Mouse (Mus musculus) midbrain, embryonic 11.5 days (tissue): ENCODE data around the gene Wasl. TPM values are rescaled to one million over a fixed set of nuclear protein-coding genes. Genes with fewer than 3 reads are reported as not detected.

ENCODE experiments used
- ATAC-seq: fragments of 200-750 bp; cut with Nextera tagmentation; 2 replicates; pipeline ENCODE4 v1.8.0; 2017; ENCODE audit warnings: moderate TSS enrichment, moderate library complexity; ENCODE audit not compliant: low FRiP score
- DNase-seq: peaks from one replicate; pipeline ENCODE4 v3.0.0; 2015; ENCODE audit warnings: low spot score; ENCODE audit errors: missing footprints
- H3K27ac ChIP-seq: fragments of 300-500 bp; sonication (generic); 2 replicates; pipeline ENCODE4 v1.5.1; 2014; ENCODE audit warnings: low read depth, low read length
- H3K27me3 ChIP-seq: fragments of 300-500 bp; sonication (generic); 2 replicates; pipeline ENCODE4 v1.6.1; 2014; ENCODE audit warnings: mild to moderate bottlenecking, low read length, moderate library complexity, mixed read lengths; ENCODE audit not compliant: control insufficient read depth, insufficient read depth
- H3K36me3 ChIP-seq: fragments of 300-500 bp; sonication (generic); 2 replicates; pipeline ENCODE4 v1.6.1; 2014; ENCODE audit warnings: mild to moderate bottlenecking, low read length, moderate library complexity, mixed read lengths; ENCODE audit not compliant: control insufficient read depth, insufficient read depth
- H3K4me1 ChIP-seq: fragments of 300-500 bp; sonication (generic); 2 replicates; pipeline ENCODE4 v1.6.1; 2014; ENCODE audit warnings: low read length; ENCODE audit not compliant: control insufficient read depth, insufficient read depth
- H3K4me2 ChIP-seq: fragments of 300-500 bp; sonication (generic); 2 replicates; pipeline ENCODE4 v1.6.1; 2014; ENCODE audit warnings: mild to moderate bottlenecking, moderate library complexity
- H3K4me3 ChIP-seq: fragments of 300-500 bp; sonication (generic); 2 replicates; pipeline ENCODE4 v1.5.1; 2014; ENCODE audit warnings: low read depth, low read length
- H3K9ac ChIP-seq: fragments of 300-500 bp; sonication (generic); 2 replicates; pipeline ENCODE4 v1.6.1; 2014; ENCODE audit warnings: low read length
- H3K9me3 ChIP-seq: fragments of 300-500 bp; sonication (generic); 2 replicates; pipeline ENCODE4 v1.6.1; 2016; ENCODE audit warnings: low read length; ENCODE audit not compliant: control insufficient read depth
- WGBS: fragments of 180-500 bp; shearing (Covaris S2); extraction: QIAGEN DNeasy Blood & Tissue Kit; methylation state at CpG from one replicate; pipeline ENCODE4 v1.1.7; 2014; 5-methylcytosine and 5-hydroxymethylcytosine counted together
- polyA plus RNA-seq: library from polyadenylated mRNA; unstranded; fragments of >200 nt; fragmentation: Nextera tagmentation; extraction: Ambion mirVana; gene quantifications from 2 replicates; pipeline ENCODE4 v1.2.1, GENCODE M21; 2014

Gene Wasl
- polyA plus RNA-seq, 1 experiment from 2014 or later, result 50.7 TPM

- DNase-seq, result peak; percentile 45
- Histone ChIP-seq H3K27me3 (no peaks in the 10 kb centered on the region), H3K4me2 (no peak overlapping the region), H3K27ac (no peak overlapping the region), H3K4me1 (no peaks in the 10 kb centered on the region), H3K4me3 (no peak overlapping the region), H3K9me3 (no peaks in the 10 kb centered on the region), H3K36me3 (peaks cover 4% of the 10 kb centered on the region; the same call in 1 of the 2 replicates), H3K9ac (no peak overlapping the region)
- ATAC-seq, result no peak
- 92% methylated on average over 7 of the region's 7 CpGs for WGBS
Observed at GRCm38 (mm10) chr6:24612074-24612755, 52.6 kb downstream of the Wasl start.

DNA sequence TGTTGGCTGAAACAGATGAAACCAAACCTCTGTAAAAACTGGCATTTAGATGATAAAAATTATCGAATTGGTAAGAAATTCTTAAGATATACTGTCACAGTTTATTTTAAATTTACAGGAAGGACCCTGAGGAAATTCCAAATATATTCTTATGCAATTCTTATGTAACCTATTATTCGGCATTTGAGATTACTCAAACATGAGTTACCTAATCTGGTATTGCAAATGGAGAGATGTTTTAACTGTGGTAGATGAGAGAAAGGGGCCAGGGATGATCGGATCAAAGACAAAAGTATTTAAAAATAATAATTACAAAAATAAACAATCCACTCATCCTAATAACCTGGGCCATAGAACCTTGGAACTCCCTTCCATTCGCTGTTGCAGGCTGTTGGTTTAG, 54.5 kb downstream of the Wasl start:
- Histone ChIP-seq H3K27me3 (no peaks in the 10 kb centered on the region), H3K36me3 (peaks cover 4% of the 10 kb centered on the region; the same call in 1 of the 2 replicates), H3K4me3 (no peak overlapping the region), H3K9me3 (no peaks in the 10 kb centered on the region), H3K4me1 (no peaks in the 10 kb centered on the region), H3K9ac (no peak overlapping the region), H3K27ac (no peak overlapping the region), H3K4me2 (no peak overlapping the region)
- ATAC-seq, result no peak
- DNase-seq, result no peak
- 87% methylated on average over 4 of the region's 4 CpGs for WGBS

DNA sequence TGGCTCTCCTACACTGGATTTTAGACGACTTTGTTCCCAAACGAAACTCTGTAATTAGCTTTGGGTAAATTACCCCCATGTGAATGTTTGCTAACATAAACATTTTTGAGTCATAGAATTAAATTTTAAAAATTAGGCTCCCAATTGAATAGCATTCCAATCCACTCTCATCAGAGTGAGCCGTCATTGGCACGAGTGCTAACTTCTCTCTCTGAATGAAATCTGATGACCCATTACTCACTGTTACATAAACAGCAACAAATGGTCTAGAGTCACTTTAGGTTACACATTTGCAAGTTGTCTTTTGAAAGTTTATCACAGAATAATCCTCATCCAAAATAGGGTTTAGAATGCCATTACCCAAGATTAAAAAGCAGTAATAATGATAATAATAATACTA, 55.3 kb downstream of the Wasl start:
- Histone ChIP-seq H3K27me3 (no peaks in the 10 kb centered on the region), H3K4me1 (no peaks in the 10 kb centered on the region), H3K9me3 (no peaks in the 10 kb centered on the region), H3K4me2 (no peak overlapping the region), H3K9ac (no peak overlapping the region), H3K4me3 (no peak overlapping the region), H3K27ac (no peak overlapping the region), H3K36me3 (peaks cover 4% of the 10 kb centered on the region; the same call in 1 of the 2 replicates)
- no peak for ATAC-seq
- DNase-seq, result no peak
- 88% methylated on average over 4 of the region's 4 CpGs for WGBS

DNA sequence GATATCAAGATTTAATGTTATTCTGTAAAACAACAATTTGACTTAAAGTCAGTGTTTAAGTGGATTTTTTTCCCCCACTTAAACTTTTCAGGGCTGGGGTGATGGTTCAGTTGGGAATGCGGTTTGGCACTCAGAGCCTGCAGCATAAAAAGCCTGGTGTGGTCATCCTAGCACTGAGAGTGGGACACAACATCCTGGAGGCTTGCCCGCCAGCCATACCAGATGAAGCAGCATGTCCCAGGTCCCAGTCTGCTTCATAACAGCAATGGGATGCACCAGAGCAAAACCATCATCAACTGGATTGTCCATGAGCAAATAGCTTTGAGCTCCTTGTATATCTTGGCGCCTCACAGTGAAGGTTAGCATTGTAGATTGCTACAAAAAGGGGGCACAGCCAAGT, 56.1 kb downstream of the Wasl start:
- Histone ChIP-seq H3K9ac (no peak overlapping the region), H3K9me3 (no peaks in the 10 kb centered on the region), H3K4me3 (no peak overlapping the region), H3K4me1 (no peaks in the 10 kb centered on the region), H3K4me2 (no peak overlapping the region), H3K27me3 (no peaks in the 10 kb centered on the region), H3K27ac (no peak overlapping the region), H3K36me3 (peaks cover 4% of the 10 kb centered on the region; the same call in 1 of the 2 replicates)
- 88% methylated on average over 3 of the region's 3 CpGs for WGBS
- DNase-seq (no peak), ATAC-seq (no peak)

DNA sequence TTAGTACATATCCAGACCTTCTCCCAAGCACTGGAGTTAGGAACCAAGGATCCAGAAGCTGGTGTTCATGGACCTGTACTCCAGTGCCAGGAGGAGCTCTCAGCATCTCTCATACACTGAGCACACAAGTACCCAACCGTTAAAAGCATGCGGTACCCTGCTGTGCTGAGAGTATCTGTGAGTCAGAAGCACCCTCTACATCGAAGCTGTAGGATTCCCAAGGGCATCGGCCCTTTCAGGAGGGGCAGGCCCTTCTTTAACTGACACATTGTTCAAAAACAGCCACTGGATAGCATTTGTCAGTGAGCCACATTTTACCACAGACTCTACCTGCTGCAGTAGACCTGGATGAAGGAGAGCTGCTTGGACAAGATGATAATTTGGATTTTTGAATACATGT, 56.7 kb downstream of the Wasl start:
- DNase-seq (no peak), ATAC-seq (no peak)
- no peak overlapping the region for H3K9ac ChIP-seq
- H3K4me1 ChIP-seq, result no peaks in the 10 kb centered on the region
- no peaks in the 10 kb centered on the region for H3K27me3 ChIP-seq
- no peak overlapping the region for H3K4me2 ChIP-seq
- H3K27ac ChIP-seq, result no peak overlapping the region
- H3K4me3 ChIP-seq, result no peak overlapping the region
- no peaks in the 10 kb centered on the region for H3K9me3 ChIP-seq
- 83% methylated on average over 4 of the region's 4 CpGs for WGBS
- peaks cover under 1% of the 10 kb centered on the region; the same call in 1 of the 2 replicates for H3K36me3 ChIP-seq

DNA sequence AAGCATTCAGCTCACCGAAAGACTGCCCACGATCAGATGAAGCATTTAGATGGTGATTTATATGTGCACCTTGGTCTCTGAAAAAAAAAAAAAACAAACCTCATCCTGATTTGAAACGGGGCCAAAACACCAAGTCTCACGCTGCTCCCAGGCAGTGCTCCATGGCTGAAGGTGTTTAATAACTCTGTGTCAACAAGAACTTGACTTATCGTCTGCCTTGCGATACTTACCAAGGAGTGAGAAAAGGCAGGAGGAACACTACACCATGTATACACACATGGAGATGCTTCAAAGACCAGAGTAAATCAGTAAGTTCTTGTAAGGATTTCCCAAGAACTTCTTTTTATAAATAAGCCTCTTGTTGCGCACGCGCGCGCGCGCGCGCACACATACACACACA, 57.3 kb downstream of the Wasl start:
- H3K4me3 ChIP-seq, result no peak overlapping the region
- DNase-seq (no peak), ATAC-seq (no peak)
- no peaks in the 10 kb centered on the region for H3K27me3 ChIP-seq
- H3K36me3 ChIP-seq, result no peaks in the 10 kb centered on the region
- H3K9ac ChIP-seq, result no peak overlapping the region
- 94% methylated on average over 15 of the region's 15 CpGs for WGBS
- no peak overlapping the region for H3K27ac ChIP-seq
- no peak overlapping the region for H3K4me2 ChIP-seq
- H3K4me1 ChIP-seq, result no peaks in the 10 kb centered on the region
- no peaks in the 10 kb centered on the region for H3K9me3 ChIP-seq

DNA sequence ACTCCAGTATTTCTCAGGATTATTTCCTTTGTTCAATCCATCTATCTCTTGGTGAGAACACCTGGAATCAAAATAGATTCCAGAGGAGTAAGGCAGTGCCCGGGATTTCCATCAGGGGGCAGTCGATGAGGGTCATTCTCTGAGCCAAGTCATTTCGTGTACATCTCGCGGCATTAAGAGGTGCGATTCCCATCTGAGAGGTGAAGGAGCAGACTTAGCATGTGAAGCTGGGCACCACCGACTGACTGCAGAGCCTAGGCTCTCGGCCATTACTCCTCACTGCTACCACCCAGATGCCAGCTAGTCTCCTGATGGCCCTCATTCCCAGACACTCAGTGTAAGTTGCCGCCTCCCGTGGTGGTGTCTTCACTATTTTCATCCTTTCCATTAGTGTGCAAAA, 58.3 kb downstream of the Wasl start:
- Histone ChIP-seq H3K4me2 (no peak overlapping the region), H3K27ac (no peak overlapping the region), H3K4me3 (no peak overlapping the region), H3K9me3 (no peaks in the 10 kb centered on the region), H3K4me1 (no peaks in the 10 kb centered on the region), H3K36me3 (no peaks in the 10 kb centered on the region), H3K27me3 (no peaks in the 10 kb centered on the region), H3K9ac (no peak overlapping the region)
- DNase-seq (peak; percentile 68), ATAC-seq (no peak)
- WGBS, result 77% methylated on average over 10 of the region's 10 CpGs

DNA sequence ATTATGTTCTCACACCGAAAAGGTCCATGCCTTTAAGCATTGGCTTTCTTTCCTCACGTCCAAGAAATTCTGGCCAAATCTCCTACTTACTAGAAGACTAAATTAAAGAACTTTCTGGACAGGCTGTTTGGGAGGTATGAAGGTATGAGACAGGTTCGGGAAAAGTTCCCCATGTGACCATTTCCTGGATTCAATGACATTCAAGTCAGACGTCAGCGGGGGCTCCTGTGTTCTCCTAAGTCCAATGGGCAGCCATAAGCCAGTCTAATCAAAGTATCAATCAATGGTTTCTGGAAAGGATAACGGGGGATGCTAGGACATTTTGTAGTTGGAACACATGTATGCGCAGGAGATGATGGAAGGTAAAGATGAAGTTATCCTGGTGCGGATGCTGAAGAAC, 59.2 kb downstream of the Wasl start:
- DNase-seq, result peak; percentile 74
- H3K36me3 ChIP-seq, result no peaks in the 10 kb centered on the region
- no peak overlapping the region for H3K4me2 ChIP-seq
- no peaks in the 10 kb centered on the region for H3K27me3 ChIP-seq
- no peak overlapping the region for H3K9ac ChIP-seq
- no peaks in the 10 kb centered on the region for H3K9me3 ChIP-seq
- H3K27ac ChIP-seq, result no peak overlapping the region
- WGBS, result 92% methylated on average over 8 of the region's 8 CpGs
- no peak for ATAC-seq
- H3K4me3 ChIP-seq, result no peak overlapping the region
- H3K4me1 ChIP-seq, result no peaks in the 10 kb centered on the region

GRCm38 (mm10) chr6:24604289-24604688, 60.5 kb downstream of the Wasl start:
- Histone ChIP-seq H3K4me2 (no peak overlapping the region), H3K4me3 (no peak overlapping the region), H3K27me3 (no peaks in the 10 kb centered on the region), H3K27ac (no peak overlapping the region), H3K9me3 (no peaks in the 10 kb centered on the region), H3K36me3 (no peaks in the 10 kb centered on the region), H3K9ac (no peak overlapping the region), H3K4me1 (no peaks in the 10 kb centered on the region)
- DNase-seq (peak; percentile 65), ATAC-seq (no peak)
- 92% methylated on average over 7 of the region's 7 CpGs for WGBS
